Mouse (Mus musculus): ENCODE data around the gene Kank4. TPM values are rescaled to one million over a fixed set of nuclear protein-coding genes. Genes with fewer than 3 reads are reported as not detected.
"Not testable (repeated sequence)": the region's sequence is repeated elsewhere in the genome, so short reads cannot be mapped to it uniquely, and the experiment has no call there.

Kank4 gene
- polyA plus RNA-seq, 1 experiment from 2014 or later, result 0.86 TPM

GRCm38 (mm10) chr4:98756141-98756540 lies 61.2 kb downstream of the Kank4 start:
- Histone ChIP-seq H3K9me3 (replicated peaks) (no peaks in the 10 kb centered on the region), H3K4me3 (no peak overlapping the region), H3K36me3 (no peaks in the 10 kb centered on the region), H3K4me1 (peaks cover 32% of the 10 kb centered on the region), H3K27ac (replicated peaks) (peak overlapping the region; percentile 75), H3K27me3 (ENCODE audit: low read depth, poor library complexity, severe bottlenecking) (no peaks in the 10 kb centered on the region)
- WGBS, result 43% methylated on average over 11 of the region's 11 CpGs
- DNase-seq (ENCODE audit: low spot score), result no peak

DNA sequence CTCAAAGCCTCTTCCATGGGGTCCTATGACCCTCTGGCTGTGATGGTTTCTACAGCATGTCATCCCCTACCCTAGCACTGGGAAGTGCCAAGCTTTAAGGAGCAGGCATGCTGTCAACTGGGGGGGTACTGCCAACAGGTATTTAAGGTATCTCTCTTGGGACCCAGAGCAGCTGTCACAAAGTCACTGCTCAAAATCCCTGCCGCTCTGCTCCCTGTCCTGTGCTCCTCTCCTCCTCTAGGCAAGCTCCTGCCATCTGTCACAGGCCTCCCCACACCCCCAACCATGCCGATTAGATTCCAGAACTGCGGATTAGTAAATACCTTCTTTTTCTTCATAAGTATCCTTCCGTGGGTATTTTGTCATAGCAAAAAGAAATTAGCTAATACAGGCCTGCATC lies 62.9 kb downstream of the Kank4 start:
- H3K4me1 ChIP-seq, result peaks cover 30% of the 10 kb centered on the region
- no peak overlapping the region for H3K4me3 ChIP-seq
- H3K27me3 ChIP-seq (ENCODE audit: low read depth, poor library complexity, severe bottlenecking), result no peaks in the 10 kb centered on the region
- H3K36me3 ChIP-seq, result no peaks in the 10 kb centered on the region
- no peak overlapping the region; the same call in 1 of the 2 replicates for H3K27ac ChIP-seq (replicated peaks)
- 78% methylated on average over 4 of the region's 4 CpGs for WGBS
- H3K9me3 ChIP-seq (replicated peaks), result no peaks in the 10 kb centered on the region
- no peak for DNase-seq (ENCODE audit: low spot score)

GRCm38 (mm10) chr4:98743906-98744210 lies 73.5 kb downstream of the Kank4 start:
- WGBS, result 23% methylated on average over 7 of the region's 7 CpGs
- no peak overlapping the region for H3K4me3 ChIP-seq
- H3K36me3 ChIP-seq, result no peaks in the 10 kb centered on the region
- H3K9me3 ChIP-seq (replicated peaks), result no peaks in the 10 kb centered on the region
- DNase-seq (ENCODE audit: low spot score), result peak; percentile 43
- no peaks in the 10 kb centered on the region for H3K27me3 ChIP-seq (ENCODE audit: low read depth, poor library complexity, severe bottlenecking)
- peaks cover 4% of the 10 kb centered on the region; the same call in 1 of the 2 replicates for H3K4me1 ChIP-seq
- peak overlapping the region; percentile 64 for H3K27ac ChIP-seq (replicated peaks)

- Histone ChIP-seq H3K36me3 (no peaks in the 10 kb centered on the region), H3K27ac (replicated peaks) (peak overlapping the region; percentile 64), H3K4me3 (no peak overlapping the region), H3K27me3 (ENCODE audit: low read depth, poor library complexity, severe bottlenecking) (no peaks in the 10 kb centered on the region), H3K4me1 (peaks cover 4% of the 10 kb centered on the region; the same call in 1 of the 2 replicates), H3K9me3 (replicated peaks) (no peaks in the 10 kb centered on the region)
- DNase-seq (ENCODE audit: low spot score), result no peak
- WGBS, result 88% methylated on average over 3 of the region's 3 CpGs
Observed at GRCm38 (mm10) chr4:98743209-98743905, 74.0 kb downstream of the Kank4 start.

DNA sequence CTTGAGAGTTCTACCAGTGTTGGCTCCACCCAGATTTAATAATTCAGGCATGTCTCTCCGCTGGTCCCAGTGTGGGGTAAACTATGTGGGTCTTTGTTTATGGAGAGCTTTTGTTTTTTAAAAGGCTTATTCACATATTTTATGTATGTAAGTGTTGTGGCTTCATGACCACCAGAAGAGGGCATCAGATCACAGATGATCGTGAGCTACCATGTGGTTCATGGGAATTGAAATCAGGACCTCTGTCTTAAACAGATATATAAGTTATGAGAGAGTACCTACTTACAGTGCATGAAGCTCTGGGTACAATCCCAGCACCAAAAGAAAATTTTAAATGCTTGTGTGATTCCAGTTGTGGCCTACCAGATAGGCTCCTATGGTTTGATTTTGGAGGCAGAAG lies 77.6 kb downstream of the Kank4 start:
- no peaks in the 10 kb centered on the region for H3K36me3 ChIP-seq
- no peaks in the 10 kb centered on the region for H3K27me3 ChIP-seq (ENCODE audit: low read depth, poor library complexity, severe bottlenecking)
- WGBS, result 54% methylated on average over 2 of the region's 2 CpGs
- H3K9me3 ChIP-seq (replicated peaks), result no peaks in the 10 kb centered on the region
- DNase-seq (ENCODE audit: low spot score), result no peak
- H3K4me3 ChIP-seq, result no peak overlapping the region
- H3K4me1 ChIP-seq, result peaks cover 4% of the 10 kb centered on the region; the same call in 1 of the 2 replicates
- no peak overlapping the region for H3K27ac ChIP-seq (replicated peaks)

- H3K9me3 ChIP-seq (replicated peaks), result no peaks in the 10 kb centered on the region
- H3K27me3 ChIP-seq (ENCODE audit: low read depth, poor library complexity, severe bottlenecking), result peaks cover 7% of the 10 kb centered on the region
- no peaks in the 10 kb centered on the region for H3K36me3 ChIP-seq
- 95% methylated on average over 16 of the region's 16 CpGs for WGBS
- H3K27ac ChIP-seq (replicated peaks), result no peak overlapping the region
- no peaks in the 10 kb centered on the region for H3K4me1 ChIP-seq
- DNase-seq (ENCODE audit: low spot score), result no peak
- H3K4me3 ChIP-seq, result no peak overlapping the region
Observed at GRCm38 (mm10) chr4:98733660-98734059, 83.7 kb downstream of the Kank4 start.

DNA sequence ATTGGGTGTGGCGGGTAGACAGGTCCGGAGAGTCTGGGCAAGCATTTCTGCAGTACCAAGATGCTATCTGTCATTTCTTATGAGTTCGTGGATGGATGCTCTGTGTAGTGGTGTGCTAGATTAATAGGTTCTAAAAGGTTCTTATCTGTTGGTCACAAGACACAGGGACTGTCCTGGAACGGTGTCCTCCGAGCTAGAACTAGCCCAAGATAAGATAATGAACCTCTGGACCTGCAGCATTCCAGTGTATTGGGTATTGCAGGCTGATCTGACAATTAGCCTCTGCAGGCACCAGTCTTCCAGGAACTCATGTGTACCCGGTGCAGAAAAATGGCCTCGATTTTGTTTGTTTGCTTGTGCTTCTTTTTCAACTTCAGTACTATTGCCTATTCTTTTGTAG lies 88.6 kb downstream of the Kank4 start:
- DNase-seq (ENCODE audit: low spot score), result no peak
- peaks cover 23% of the 10 kb centered on the region for H3K4me1 ChIP-seq
- H3K9me3 ChIP-seq (replicated peaks), result no peaks in the 10 kb centered on the region
- peaks cover 44% of the 10 kb centered on the region for H3K27me3 ChIP-seq (ENCODE audit: low read depth, poor library complexity, severe bottlenecking)
- WGBS, result 60% methylated on average over 7 of the region's 7 CpGs
- no peak overlapping the region for H3K4me3 ChIP-seq
- no peak overlapping the region for H3K27ac ChIP-seq (replicated peaks)
- no peaks in the 10 kb centered on the region for H3K36me3 ChIP-seq

GRCm38 (mm10) chr4:98727959-98728347 lies 89.4 kb downstream of the Kank4 start:
- WGBS, result 1% methylated on average over 10 of the region's 10 CpGs
- peaks cover 44% of the 10 kb centered on the region for H3K27me3 ChIP-seq (ENCODE audit: low read depth, poor library complexity, severe bottlenecking)
- H3K9me3 ChIP-seq (replicated peaks), result no peaks in the 10 kb centered on the region
- no peak overlapping the region for H3K27ac ChIP-seq (replicated peaks)
- no peaks in the 10 kb centered on the region for H3K36me3 ChIP-seq
- H3K4me3 ChIP-seq, result peak overlapping the region; percentile 48
- H3K4me1 ChIP-seq, result peaks cover 23% of the 10 kb centered on the region
- DNase-seq (ENCODE audit: low spot score), result no peak

DNA sequence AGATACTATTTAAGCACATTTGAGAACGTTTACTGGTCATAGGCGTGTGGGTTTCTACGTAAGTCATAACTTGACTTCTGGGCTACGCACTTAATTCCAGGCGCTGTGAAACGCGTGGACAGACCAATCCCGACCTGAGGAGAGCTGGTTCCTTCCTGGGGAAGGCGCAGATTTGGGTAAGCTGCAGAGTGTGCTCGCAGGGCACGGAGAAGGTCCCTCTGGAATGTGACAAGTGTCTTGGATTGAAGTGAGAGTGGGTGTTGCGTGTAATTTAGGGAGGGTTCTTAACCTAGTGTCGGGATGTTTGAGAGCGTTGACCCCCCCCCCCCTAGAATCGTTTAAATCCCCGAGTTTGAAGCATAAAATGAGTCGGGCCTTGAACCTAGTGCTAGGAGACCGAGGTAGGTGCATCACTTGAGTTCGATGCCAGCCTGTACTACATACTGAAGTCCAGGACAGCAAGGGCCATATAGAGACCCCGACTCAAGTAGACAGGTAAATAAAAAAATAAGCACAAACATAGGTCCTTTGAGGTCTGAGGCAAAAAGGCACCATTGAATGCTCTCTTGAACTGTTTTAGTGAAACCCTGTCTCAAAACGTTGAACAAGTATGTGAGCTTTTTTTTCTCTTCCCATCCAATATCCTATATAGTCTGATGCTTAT lies 89.9 kb downstream of the Kank4 start:
- Histone ChIP-seq H3K4me3 (peak overlapping the region; percentile 48), H3K36me3 (no peaks in the 10 kb centered on the region), H3K4me1 (peaks cover 23% of the 10 kb centered on the region), H3K27ac (replicated peaks) (no peak overlapping the region), H3K27me3 (ENCODE audit: low read depth, poor library complexity, severe bottlenecking) (peaks cover 44% of the 10 kb centered on the region), H3K9me3 (replicated peaks) (no peaks in the 10 kb centered on the region)
- WGBS, result 2% methylated on average over 21 of the region's 21 CpGs
- DNase-seq (ENCODE audit: low spot score), result peak; percentile 34

DNA sequence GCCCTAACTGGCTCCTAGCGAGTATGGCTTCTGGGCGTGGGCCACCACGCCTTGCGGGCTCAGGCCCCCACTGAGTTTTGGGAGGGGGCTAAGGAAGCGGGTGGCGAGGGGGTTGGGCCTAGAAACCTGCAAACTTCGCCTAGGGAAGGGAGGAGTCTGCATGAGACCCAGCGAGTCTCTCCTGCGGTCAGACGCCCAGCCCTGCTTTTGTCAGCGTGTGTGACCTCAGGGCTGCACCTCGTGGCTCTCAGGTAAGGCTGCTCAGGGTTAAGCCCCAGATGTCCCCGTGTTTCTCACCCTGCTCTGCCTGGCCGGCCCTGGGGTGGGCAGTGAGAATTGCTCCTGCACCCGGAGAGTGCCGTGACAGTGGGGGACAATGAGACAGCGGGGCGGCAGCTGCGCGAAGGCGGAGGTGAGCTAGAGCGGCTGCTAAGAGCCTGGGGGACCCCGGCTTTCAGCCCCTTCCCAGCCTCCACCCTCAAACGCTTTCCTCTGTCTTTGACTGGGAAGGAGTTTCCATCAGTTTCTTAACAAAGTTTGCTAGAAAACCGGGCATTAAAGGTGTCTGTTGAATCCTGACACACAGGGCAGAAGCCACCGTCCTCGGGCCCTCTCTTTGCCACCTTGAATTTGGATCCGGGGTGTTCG lies 90.6 kb downstream of the Kank4 start, which contains the start of gene L1td1:
L1td1 (plus strand) TSS at position 145 of the 648 bp plus-strand sequence.
- DNase-seq (ENCODE audit: low spot score), result peak; percentile 36
- H3K9me3 ChIP-seq (replicated peaks), result no peaks in the 10 kb centered on the region
- H3K27ac ChIP-seq (replicated peaks), result no peak within 1 kb of the TSS
- WGBS, result 2% methylated on average over 29 of the region's 29 CpGs
- peak within 1 kb of the TSS; percentile 48 for H3K4me3 ChIP-seq
- H3K4me1 ChIP-seq, result peaks cover 23% of the 10 kb centered on the region
- H3K36me3 ChIP-seq, result no peaks in the 10 kb centered on the region
- peaks cover 44% of the 10 kb centered on the region for H3K27me3 ChIP-seq (ENCODE audit: low read depth, poor library complexity, severe bottlenecking)

GRCm38 (mm10) chr4:98725439-98725838 lies 91.9 kb downstream of the Kank4 start:
- Histone ChIP-seq H3K27ac (replicated peaks) (no peak overlapping the region), H3K4me1 (peaks cover 23% of the 10 kb centered on the region), H3K36me3 (no peaks in the 10 kb centered on the region), H3K27me3 (ENCODE audit: low read depth, poor library complexity, severe bottlenecking) (peaks cover 44% of the 10 kb centered on the region), H3K4me3 (no peak overlapping the region), H3K9me3 (replicated peaks) (no peaks in the 10 kb centered on the region)
- DNase-seq (ENCODE audit: low spot score), result no peak
- 43% methylated on average over 4 of the region's 4 CpGs for whole genome bisulfite sequencing

DNA sequence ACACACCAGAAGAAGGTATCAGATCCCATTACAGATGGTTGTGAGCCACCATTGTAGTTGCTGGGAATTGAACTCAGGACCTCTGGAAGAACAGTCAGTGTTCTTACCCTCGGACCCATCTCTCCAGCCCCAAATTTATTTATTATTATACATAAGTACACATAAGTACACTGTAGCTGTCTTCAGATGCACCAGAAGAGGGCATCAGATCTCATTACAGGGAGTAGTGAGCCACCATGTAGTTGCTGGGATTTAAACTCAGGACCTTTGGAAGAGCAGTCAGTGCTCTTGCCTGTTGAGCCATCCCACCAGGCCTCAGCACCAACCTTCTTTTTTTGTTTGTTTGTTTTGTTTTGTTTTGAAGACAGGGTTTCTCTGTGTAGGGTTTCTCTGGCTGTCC lies 92.7 kb downstream of the Kank4 start:
- 86% methylated on average over 1 of the region's 1 CpGs for WGBS
- H3K27ac ChIP-seq (replicated peaks); H3K9me3 ChIP-seq (replicated peaks); H3K4me3 ChIP-seq; H3K36me3 ChIP-seq; DNase-seq (ENCODE audit: low spot score): not testable (repeated sequence)
- Histone ChIP-seq H3K27me3 (ENCODE audit: low read depth, poor library complexity, severe bottlenecking) (peaks cover 44% of the 10 kb centered on the region), H3K4me1 (peaks cover 23% of the 10 kb centered on the region)

- Histone ChIP-seq H3K4me1 (peaks cover 11% of the 10 kb centered on the region), H3K9me3 (replicated peaks) (no peaks in the 10 kb centered on the region), H3K27ac (replicated peaks) (no peak overlapping the region), H3K36me3 (no peaks in the 10 kb centered on the region), H3K4me3 (no peak overlapping the region), H3K27me3 (ENCODE audit: low read depth, poor library complexity, severe bottlenecking) (peaks cover 25% of the 10 kb centered on the region)
- peak; percentile 72 for DNase-seq (ENCODE audit: low spot score)
- 12% methylated on average over 8 of the region's 8 CpGs for WGBS
Observed at GRCm38 (mm10) chr4:98722454-98722853, 94.9 kb downstream of the Kank4 start.
